In genomic region chr9:66685730-66686129, GRCm38 (mm10) we compare ENCODE assay signal across 28 mouse cellular contexts. TPM values are rescaled to one million over a fixed set of nuclear protein-coding genes. Genes with fewer than 3 reads are reported as not detected.
"Had no signal": no experiment of that assay in that cellular context is flagged by ENCODE, and none has a peak within 500 bp of the region (broad histone marks: within the 10 kb centered on the region; RNA-seq: fewer than 3 reads in every experiment).

No protein-coding gene starts in this region.

- H3K27ac ChIP-seq: embryonic facial prominence, embryonic 10.5 days; embryonic facial prominence, embryonic 12.5 days; embryonic facial prominence, embryonic 13.5 days; embryonic facial prominence, embryonic 15.5 days; forebrain, embryonic 10.5 days; forebrain, embryonic 12.5 days; forebrain, embryonic 13.5 days; forebrain, embryonic 15.5 days; heart, adult 2 months; heart, embryonic 10.5 days had no signal

- H3K27me3 ChIP-seq: embryonic facial prominence, embryonic 12.5 days; embryonic facial prominence, embryonic 13.5 days; embryonic facial prominence, embryonic 15.5 days; forebrain, embryonic 12.5 days; forebrain, embryonic 13.5 days; forebrain, embryonic 15.5 days had no signal

- H3K4me1 ChIP-seq: embryonic facial prominence, embryonic 12.5 days; forebrain, embryonic 10.5 days; forebrain, embryonic 12.5 days; forebrain, embryonic 13.5 days; forebrain, embryonic 15.5 days; heart, embryonic 10.5 days had no signal

- H3K9me3 ChIP-seq: embryonic facial prominence, embryonic 10.5 days; embryonic facial prominence, embryonic 12.5 days; embryonic facial prominence, embryonic 13.5 days; embryonic facial prominence, embryonic 15.5 days; forebrain, embryonic 10.5 days; forebrain, embryonic 12.5 days; forebrain, embryonic 13.5 days; forebrain, embryonic 15.5 days; heart, embryonic 10.5 days had no signal

- H3K4me2 ChIP-seq: embryonic facial prominence, embryonic 12.5 days; embryonic facial prominence, embryonic 13.5 days; embryonic facial prominence, embryonic 15.5 days; forebrain, embryonic 12.5 days; forebrain, embryonic 13.5 days; forebrain, embryonic 15.5 days had no signal

- H3K4me3 ChIP-seq: embryonic facial prominence, embryonic 10.5 days; embryonic facial prominence, embryonic 12.5 days; embryonic facial prominence, embryonic 13.5 days; embryonic facial prominence, embryonic 15.5 days; erythroblast, embryonic 14.5 days; forebrain, embryonic 10.5 days; forebrain, embryonic 12.5 days; forebrain, embryonic 13.5 days; forebrain, embryonic 15.5 days; heart, adult 2 months; heart, embryonic 10.5 days had no signal

- ATAC-seq: forebrain, embryonic 13.5 days; forebrain, embryonic 14.5 days; forebrain, embryonic 15.5 days; forebrain, embryonic 16.5 days; forebrain, postnatal 0 days had no signal

- H3K36me3 ChIP-seq: embryonic facial prominence, embryonic 10.5 days; embryonic facial prominence, embryonic 12.5 days; embryonic facial prominence, embryonic 13.5 days; embryonic facial prominence, embryonic 15.5 days; forebrain, embryonic 10.5 days; forebrain, embryonic 12.5 days; forebrain, embryonic 15.5 days; heart, embryonic 10.5 days had no signal

- DNase-seq: cerebellum, adult 9-10 months; cerebellum, adult 9-11 months; cerebellum, postnatal 10 days; cerebellum, postnatal 14 days; cerebellum, postnatal 25 days; cerebellum, postnatal 36 days; embryo, embryonic 11 days; forebrain, postnatal 0 days; gastrocnemius, postnatal 10 days; gastrocnemius, postnatal 14 days; gastrocnemius, postnatal 25 days; gastrocnemius, postnatal 36 days; heart, adult 11 months; heart, adult 18-20 months; heart, adult 2 months had no signal

- H3K9ac ChIP-seq: embryonic facial prominence, embryonic 12.5 days; embryonic facial prominence, embryonic 13.5 days; embryonic facial prominence, embryonic 15.5 days; forebrain, embryonic 12.5 days; forebrain, embryonic 13.5 days; forebrain, embryonic 15.5 days; forebrain, postnatal 0 days had no signal

RNA-seq across cellular contexts. Expression of gene Car12, which starts 27.8 kb away (rescaled TPM):
- total RNA-seq: heart, adult 18-20 months; heart, adult 2 months; heart, adult 8-10 months had no signal
- polyA plus RNA-seq: erythroblast, embryonic 14.5 days; heart, adult 2 months had no signal
